Mouse (Mus musculus): ENCODE measurements at regions not wholly inside any gene's neighbourhood (a gene's known extent, or its start where the extent isn't known, plus 50 kb on each side); places are given as distances from the start of the nearest gene placed in this dataset.

DNA sequence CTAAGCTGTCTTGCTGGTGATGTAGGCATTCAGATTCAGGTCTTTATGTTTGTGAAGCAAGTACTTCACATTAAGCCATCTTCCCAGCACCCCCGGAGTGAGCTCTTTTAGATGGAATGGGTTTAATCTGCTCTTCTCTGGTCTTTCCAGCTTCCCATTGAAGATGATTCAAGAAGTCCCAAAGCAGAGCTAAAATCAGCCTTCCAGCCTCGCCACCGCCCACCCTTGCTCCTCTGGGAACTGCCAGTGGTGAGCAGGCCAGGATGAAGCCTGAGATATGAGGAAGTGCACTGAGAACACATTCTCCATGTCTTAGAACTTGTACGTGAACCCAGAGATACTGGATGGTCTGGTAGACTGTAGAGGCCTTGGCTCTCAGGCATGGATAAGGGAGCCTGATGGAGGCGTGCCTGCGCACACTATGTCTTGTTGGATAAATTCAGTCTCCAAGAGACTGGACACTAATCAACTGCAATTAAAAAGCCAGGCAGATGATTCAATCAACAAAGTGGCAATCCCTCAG lies 51.3 kb upstream of the Mrtfb start:
- peak; percentile 52 for DNase-seq

DNA sequence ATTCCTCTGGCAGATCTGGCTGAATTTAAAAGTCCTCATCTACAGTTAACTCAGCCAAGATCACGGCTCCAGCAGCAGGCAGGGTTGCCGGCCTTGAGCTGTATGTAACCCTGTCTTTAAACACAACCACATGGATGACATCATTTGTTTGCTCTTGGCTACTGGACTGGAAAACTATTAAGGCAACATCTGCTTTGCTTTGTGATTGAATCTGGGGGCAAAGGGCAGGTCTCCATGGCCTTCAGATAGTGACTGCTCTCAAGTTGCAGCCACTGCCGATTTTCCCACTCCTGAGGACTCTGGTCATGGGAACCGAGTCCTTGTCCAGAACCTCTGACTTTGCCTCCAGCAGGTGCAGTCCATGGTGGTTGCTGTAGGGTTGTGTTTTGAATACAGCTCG lies 50.4 kb upstream of the Mrtfb start:
- peak; percentile 41 for DNase-seq
